Mouse (Mus musculus) lung, postnatal 0 days (tissue): ENCODE measurements around the gene Hnf1b.

Experiments used
- CTCF ChIP-seq: IDR thresholded peaks from 2 replicates; pipeline ENCODE4 v1.5.1; 2016; ENCODE audit warnings: antibody characterized with exemption, mild to moderate bottlenecking
- EP300 ChIP-seq: IDR thresholded peaks from 2 replicates; pipeline ENCODE4 v1.6.1; 2016; ENCODE audit warnings: antibody characterized with exemption, mild to moderate bottlenecking, control low read depth

GRCm38 (mm10) chr11:83873509-83873908 is 23.6 kb downstream of the Hnf1b start:
- no peak for TF ChIP-seq CTCF
- no peak for TF ChIP-seq EP300
